Mouse (Mus musculus) liver, adult 2 months (tissue): ENCODE measurements around the gene Hs1bp3. TPM values are rescaled to one million over a fixed set of nuclear protein-coding genes. Genes with fewer than 3 reads are reported as not detected.

Experiments
- DNase-seq: peaks from one replicate; pipeline ENCODE4 v3.0.0-alpha.2; 2011; ENCODE audit warnings: low read depth, low spot score; ENCODE audit errors: extremely low read depth
- H3K27ac ChIP-seq: fragments of 200-500 bp; replicated peaks from 2 replicates; pipeline ENCODE4 v1.5.1; 2012; ENCODE audit warnings: low read depth, mild to moderate bottlenecking, control low read depth, inconsistent platforms, low read length; ENCODE audit not compliant: insufficient read depth
- H3K27me3 ChIP-seq: fragments of 200-500 bp; 2 replicates; pipeline ENCODE4 v1.6.1; 2012; ENCODE audit warnings: mild to moderate bottlenecking, moderate library complexity, low read length, inconsistent platforms; ENCODE audit not compliant: control insufficient read depth, insufficient read depth
- H3K36me3 ChIP-seq: fragments of 200-500 bp; 2 replicates; pipeline ENCODE4 v1.6.1; 2012; ENCODE audit warnings: low read length, inconsistent platforms; ENCODE audit not compliant: control insufficient read depth, insufficient read depth
- H3K4me1 ChIP-seq: fragments of 200-500 bp; 2 replicates; pipeline ENCODE4 v1.6.1; 2011; ENCODE audit warnings: low read length; ENCODE audit not compliant: control insufficient read depth, insufficient read depth
- H3K4me3 ChIP-seq: fragments of 200-500 bp; 2 replicates; pipeline ENCODE4 v1.5.1; 2011; ENCODE audit warnings: low read depth, mild to moderate bottlenecking, control low read depth, low read length, moderate library complexity; ENCODE audit not compliant: insufficient read depth
- H3K79me2 ChIP-seq: fragments of 200-500 bp; 2 replicates; pipeline ENCODE4 v1.6.1; 2012; ENCODE audit warnings: inconsistent platforms, mild to moderate bottlenecking, low read length, moderate library complexity; ENCODE audit not compliant: control insufficient read depth, insufficient read depth
- H3K9ac ChIP-seq: fragments of 200-500 bp; 2 replicates; pipeline ENCODE4 v1.6.1; 2012; ENCODE audit warnings: low read depth, mild to moderate bottlenecking, control low read depth, inconsistent platforms, low read length
- CTCF ChIP-seq: fragments of 200-500 bp; IDR thresholded peaks from 2 replicates; pipeline ENCODE4 v1.5.1; 2011; ENCODE audit warnings: low read depth, low read length, control low read depth
- POLR2A ChIP-seq: fragments of 200-500 bp; IDR thresholded peaks from 2 replicates; pipeline ENCODE4 v1.6.1; 2011; ENCODE audit warnings: low read length, control low read depth; ENCODE audit not compliant: insufficient read depth; ENCODE audit errors: extremely low read depth
- WGBS: fragments of 180-500 bp; shearing (Covaris S2); methylation state at CpG from one replicate; pipeline ENCODE4 v1.1.7; 2018; 5-methylcytosine and 5-hydroxymethylcytosine counted together
- polyA plus RNA-seq: library from polyadenylated mRNA; depleted of rRNA; stranded (reverse); fragments of >200 nt; gene quantifications from 2 replicates; pipeline ENCODE4 v1.2.3, GENCODE M21; 2012
- total RNA-seq: library from RNA; depleted of rRNA; stranded (reverse); fragments of >200 nt; gene quantifications from 2 replicates; pipeline ENCODE4 v1.2.3, GENCODE M21; 2014

Gene Hs1bp3
- total and polyA plus RNA-seq, 2 experiments: 3.0 to 16.6 TPM

- H3K27ac ChIP-seq: no peak overlapping the region
- peak; percentile 49 for DNase-seq
- TF ChIP-seq POLR2A (no peak), CTCF (peak; percentile 77)
- H3K4me3 ChIP-seq: no peak overlapping the region
- no peaks in the 10 kb centered on the region for H3K4me1 ChIP-seq
- WGBS: 13% methylated on average over 5 of the region's 5 CpGs
- H3K36me3 ChIP-seq: no peaks in the 10 kb centered on the region
- H3K9ac ChIP-seq: no peak overlapping the region
- peaks cover 10% of the 10 kb centered on the region for H3K27me3 ChIP-seq
- H3K79me2 ChIP-seq: no peaks in the 10 kb centered on the region
Measured at GRCm38 (mm10) chr12:8306432-8306831, 6.8 kb upstream of the Hs1bp3 start.

- Histone ChIP-seq H3K79me2 (no peaks in the 10 kb centered on the region), H3K36me3 (no peaks in the 10 kb centered on the region), H3K4me1 (no peaks in the 10 kb centered on the region), H3K4me3 (no peak overlapping the region), H3K9ac (no peak overlapping the region), H3K27ac (no peak overlapping the region), H3K27me3 (peaks cover 5% of the 10 kb centered on the region)
- DNase-seq: peak; percentile 38
- TF ChIP-seq CTCF: no peak
- TF ChIP-seq POLR2A: no peak
- WGBS: 52% methylated on average over 1 of the region's 1 CpGs
Measured at GRCm38 (mm10) chr12:8306910-8307309, 6.3 kb upstream of the Hs1bp3 start.

GRCm38 (mm10) chr12:8310992-8311391 lies 2.2 kb upstream of the Hs1bp3 start:
- Histone ChIP-seq H3K79me2 (no peaks in the 10 kb centered on the region), H3K27me3 (no peaks in the 10 kb centered on the region), H3K36me3 (no peaks in the 10 kb centered on the region), H3K4me1 (peaks cover 2% of the 10 kb centered on the region; the same call in 1 of the 2 replicates), H3K27ac (no peak overlapping the region), H3K4me3 (no peak overlapping the region), H3K9ac (no peak overlapping the region)
- TF ChIP-seq POLR2A (no peak), CTCF (no peak)
- no peak for DNase-seq
- WGBS: 60% methylated on average over 17 of the region's 17 CpGs

- Histone ChIP-seq H3K4me3 (no peak overlapping the region), H3K4me1 (peaks cover 2% of the 10 kb centered on the region; the same call in 1 of the 2 replicates), H3K79me2 (no peaks in the 10 kb centered on the region), H3K36me3 (no peaks in the 10 kb centered on the region), H3K27me3 (no peaks in the 10 kb centered on the region), H3K27ac (no peak overlapping the region), H3K9ac (no peak overlapping the region)
- TF ChIP-seq CTCF (no peak), POLR2A (no peak)
- 84% methylated on average over 4 of the region's 4 CpGs for WGBS
- DNase-seq: no peak
Measured at GRCm38 (mm10) chr12:8312266-8312665, 966 bp upstream of the Hs1bp3 start.

- no peak for DNase-seq
- WGBS: 22% methylated on average over 12 of the region's 12 CpGs
- no peak overlapping the region for H3K27ac ChIP-seq
- no peaks in the 10 kb centered on the region for H3K27me3 ChIP-seq
- TF ChIP-seq CTCF (no peak), POLR2A (no peak)
- H3K4me3 ChIP-seq: peak overlapping the region; percentile 90
- H3K9ac ChIP-seq: peak overlapping the region; percentile 85
- H3K79me2 ChIP-seq: no peaks in the 10 kb centered on the region
- no peaks in the 10 kb centered on the region for H3K36me3 ChIP-seq
- H3K4me1 ChIP-seq: peaks cover 2% of the 10 kb centered on the region; the same call in 1 of the 2 replicates
Measured at GRCm38 (mm10) chr12:8313773-8314172, 541 bp downstream of the Hs1bp3 start.

GRCm38 (mm10) chr12:8316541-8316940 lies 3.3 kb downstream of the Hs1bp3 start:
- no peak for TF ChIP-seq POLR2A
- TF ChIP-seq CTCF: no peak
- Histone ChIP-seq H3K27ac (no peak overlapping the region), H3K9ac (no peak overlapping the region), H3K4me3 (no peak overlapping the region), H3K79me2 (no peaks in the 10 kb centered on the region), H3K36me3 (no peaks in the 10 kb centered on the region), H3K4me1 (peaks cover 2% of the 10 kb centered on the region; the same call in 1 of the 2 replicates), H3K27me3 (no peaks in the 10 kb centered on the region)
- DNase-seq: no peak
- WGBS: 93% methylated on average over 5 of the region's 5 CpGs
